Mouse (Mus musculus): ENCODE results near the gene Cirbp.

Cirbp gene

GRCm38 (mm10) chr10:80137626-80138552 lies 27.9 kb upstream of the Cirbp start:
- peak; percentile 81 for DNase-seq (ENCODE audit: low read depth, low spot score)

DNA sequence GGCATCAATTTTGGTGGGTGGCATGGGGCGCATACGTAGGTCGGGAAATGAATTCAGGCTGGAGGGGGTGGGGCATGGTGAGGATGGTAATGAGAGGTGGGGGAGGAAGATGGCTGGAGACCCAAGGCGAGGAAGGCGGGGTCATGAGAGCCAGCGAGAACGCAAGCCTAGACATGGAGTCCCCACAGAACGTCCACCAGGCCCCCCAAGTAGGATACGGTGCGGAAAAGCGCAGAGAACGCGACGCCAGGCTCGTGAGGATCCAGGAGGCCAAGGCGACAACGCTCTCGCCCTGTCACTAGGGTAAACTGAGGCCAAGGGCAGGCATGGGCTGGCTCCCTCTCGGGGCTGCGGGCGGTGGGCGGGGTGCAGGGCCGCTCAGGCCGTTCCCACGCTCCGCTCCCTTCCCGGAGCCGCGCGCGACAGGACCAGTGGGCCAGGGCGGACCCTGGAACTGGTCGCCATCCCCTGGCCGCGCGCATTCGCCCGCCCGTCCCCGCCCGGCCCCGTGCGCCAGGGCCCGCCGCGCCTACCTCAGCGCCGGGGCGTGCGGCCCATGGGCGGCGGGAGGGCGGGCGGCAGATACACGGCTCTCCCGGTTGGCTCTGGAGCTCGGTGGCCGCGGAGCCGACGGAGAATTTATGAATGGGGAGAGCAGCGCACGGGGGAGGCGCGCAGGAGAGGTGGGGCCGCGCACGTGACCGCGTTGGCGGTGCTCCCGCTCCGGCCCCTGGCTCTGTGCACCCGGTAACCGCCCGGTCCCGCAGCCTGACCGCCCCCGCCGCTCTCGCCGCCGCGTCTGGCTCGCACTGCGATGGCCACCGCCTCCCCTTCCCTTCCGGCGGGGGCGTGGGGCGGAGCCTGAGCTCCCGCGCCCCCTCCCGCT lies 27.0 kb upstream of the Cirbp start, which contains the start of gene Atp5d:
Gene Atp5d, plus strand, starts transcription at position 80 of the 886 bp plus-strand sequence.
- peak; percentile 91 for DNase-seq (ENCODE audit: low read depth, low spot score)

DNA sequence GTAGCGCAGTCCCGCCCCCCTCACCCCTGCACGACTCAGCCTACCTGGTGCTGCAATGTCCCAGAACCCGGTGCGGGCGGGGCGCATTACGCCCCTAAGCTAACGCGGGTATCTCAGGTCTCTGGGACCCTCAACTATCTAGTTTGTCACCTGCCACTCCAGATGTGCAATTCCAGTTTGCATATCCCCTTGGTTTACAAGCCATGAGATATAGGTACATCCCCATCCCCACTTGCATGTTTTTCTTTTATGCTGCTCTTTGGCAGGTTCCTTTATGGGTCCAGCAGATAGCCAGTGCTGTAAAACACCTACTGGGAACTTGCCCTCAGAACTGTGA lies 26.4 kb upstream of the Cirbp start:
- DNase-seq (ENCODE audit: low read depth, low spot score), result no peak

DNA sequence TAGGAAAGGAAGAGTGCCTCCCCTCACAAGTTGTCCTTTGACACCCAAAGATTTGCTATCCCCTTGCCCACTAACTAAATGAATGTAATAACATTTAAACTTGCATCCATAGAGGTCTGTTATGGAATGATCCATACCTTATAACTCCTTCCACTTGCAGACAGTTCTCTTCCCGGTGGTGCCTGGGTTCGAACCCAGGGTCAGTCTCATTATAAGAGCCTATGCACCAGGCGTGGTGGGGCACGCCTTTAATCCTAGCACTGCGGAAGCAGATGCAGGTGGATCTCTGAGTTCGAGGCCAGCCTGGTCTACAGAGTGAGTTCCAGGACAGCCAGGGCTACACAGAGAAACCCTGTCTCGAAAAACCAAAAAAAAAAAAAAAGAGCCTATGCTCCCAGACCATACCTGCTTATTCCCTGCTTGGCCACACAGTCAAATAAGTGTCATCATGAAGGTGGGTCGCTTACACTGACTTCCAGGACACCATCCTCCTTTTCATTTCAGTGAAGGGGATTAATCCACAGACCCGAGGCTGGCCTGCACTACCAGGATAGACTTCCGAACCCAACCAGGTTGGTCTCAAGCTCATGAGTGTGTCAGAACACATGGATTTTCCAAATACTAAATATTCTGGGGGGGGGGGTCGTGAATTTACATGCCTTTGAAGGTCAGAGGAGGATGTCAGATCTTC lies 25.7 kb upstream of the Cirbp start:
- no peak for DNase-seq (ENCODE audit: low read depth, low spot score)

- no peak for DNase-seq (ENCODE audit: low read depth, low spot score)
Measured at GRCm38 (mm10) chr10:80140666-80141035, 25.1 kb upstream of the Cirbp start, which contains the start of gene Cbarp. Gene Cbarp, minus strand, starts transcription at chr10:80140835.

GRCm38 (mm10) chr10:80141243-80141642 lies 24.5 kb upstream of the Cirbp start:
- DNase-seq (ENCODE audit: low read depth, low spot score), result peak; percentile 99

- DNase-seq (ENCODE audit: low read depth, low spot score), result peak; percentile 100
Measured at GRCm38 (mm10) chr10:80141786-80142529, 23.8 kb upstream of the Cirbp start.

GRCm38 (mm10) chr10:80142530-80142925 lies 23.3 kb upstream of the Cirbp start:
- peak; percentile 56 for DNase-seq (ENCODE audit: low read depth, low spot score)

DNA sequence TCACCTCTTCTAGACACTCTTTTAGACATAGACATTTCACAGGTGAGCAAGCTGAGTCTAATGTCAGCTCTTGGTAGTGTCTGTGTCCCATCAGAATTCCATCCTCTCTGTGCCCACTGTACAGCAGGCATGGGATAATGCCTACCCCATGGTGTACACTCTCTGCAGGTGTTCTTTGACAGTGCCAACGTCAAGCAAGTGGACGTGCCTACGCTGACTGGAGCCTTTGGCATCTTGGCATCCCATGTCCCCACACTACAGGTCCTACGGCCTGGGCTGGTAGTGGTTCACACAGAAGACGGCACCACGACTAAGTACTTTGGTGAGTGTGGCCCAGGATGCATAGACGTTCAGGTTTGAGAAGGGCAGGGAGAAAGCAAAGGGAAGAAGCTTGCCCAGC lies 22.1 kb upstream of the Cirbp start:
- no peak for DNase-seq (ENCODE audit: low read depth, low spot score)

DNA sequence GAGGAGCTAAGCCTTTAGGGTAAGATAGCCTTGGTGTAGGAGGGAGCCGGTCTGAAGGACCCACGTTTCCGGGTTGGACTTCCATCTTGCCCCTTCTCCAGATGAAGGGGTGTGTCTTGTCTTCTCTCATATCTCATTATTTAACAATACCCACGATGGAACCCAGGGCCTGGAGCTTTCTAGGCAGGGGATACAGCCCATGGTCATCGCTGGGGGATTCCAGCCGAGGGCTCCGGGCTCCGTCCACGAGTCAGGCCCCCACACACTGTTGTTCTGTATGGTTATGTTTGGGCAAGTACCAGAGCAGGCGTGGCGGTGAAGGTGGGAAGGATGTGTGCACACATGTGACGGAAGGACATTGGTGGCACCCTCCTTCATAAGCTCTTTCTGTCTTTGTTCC lies 21.6 kb upstream of the Cirbp start:
- DNase-seq (ENCODE audit: low read depth, low spot score), result no peak

GRCm38 (mm10) chr10:80144864-80145838 lies 20.6 kb upstream of the Cirbp start:
- peak; percentile 88 for DNase-seq (ENCODE audit: low read depth, low spot score)

DNA sequence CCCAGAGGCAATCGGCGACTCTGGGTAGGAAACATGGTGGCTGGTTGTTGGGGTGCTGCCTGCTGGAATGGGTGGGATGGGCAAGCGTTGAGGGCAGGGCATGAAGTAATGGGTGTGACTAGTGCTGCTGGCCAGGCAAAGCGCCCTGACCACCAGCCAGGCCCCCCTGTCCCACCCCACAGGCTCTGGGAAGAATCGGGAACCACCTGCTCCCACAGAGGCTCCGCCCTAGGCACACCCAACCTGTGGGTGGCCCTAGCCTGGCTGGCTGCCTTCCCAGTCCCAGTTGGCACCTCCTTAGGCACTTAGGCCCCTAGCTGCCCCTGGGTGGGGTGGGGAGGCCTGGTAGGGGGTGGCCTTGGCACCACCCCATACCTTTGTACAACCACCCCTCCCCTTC lies 19.9 kb upstream of the Cirbp start:
- peak; percentile 59 for DNase-seq (ENCODE audit: low read depth, low spot score)

DNA sequence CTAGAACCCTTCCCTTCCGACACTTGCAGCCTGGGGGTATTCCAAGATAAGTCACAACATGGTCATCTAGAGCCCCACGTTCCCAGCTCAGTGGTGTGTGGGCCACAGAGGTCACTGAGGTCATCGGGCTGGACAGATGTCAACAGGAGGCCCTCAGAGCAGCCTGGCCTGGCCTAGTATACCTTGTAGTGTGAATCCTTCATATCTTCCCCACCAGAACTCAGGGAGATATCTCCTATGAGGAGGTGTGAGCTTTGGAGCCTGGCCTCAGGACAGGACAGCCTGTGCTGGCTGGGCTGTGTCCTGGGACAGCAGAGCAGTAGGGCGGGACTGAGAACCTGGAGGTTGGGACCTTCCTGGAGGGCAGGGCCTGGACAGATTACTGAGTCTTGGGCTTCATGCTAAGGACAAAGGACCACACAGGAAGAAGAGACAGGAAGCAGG lies 19.2 kb upstream of the Cirbp start:
- no peak for DNase-seq (ENCODE audit: low read depth, low spot score)

DNA sequence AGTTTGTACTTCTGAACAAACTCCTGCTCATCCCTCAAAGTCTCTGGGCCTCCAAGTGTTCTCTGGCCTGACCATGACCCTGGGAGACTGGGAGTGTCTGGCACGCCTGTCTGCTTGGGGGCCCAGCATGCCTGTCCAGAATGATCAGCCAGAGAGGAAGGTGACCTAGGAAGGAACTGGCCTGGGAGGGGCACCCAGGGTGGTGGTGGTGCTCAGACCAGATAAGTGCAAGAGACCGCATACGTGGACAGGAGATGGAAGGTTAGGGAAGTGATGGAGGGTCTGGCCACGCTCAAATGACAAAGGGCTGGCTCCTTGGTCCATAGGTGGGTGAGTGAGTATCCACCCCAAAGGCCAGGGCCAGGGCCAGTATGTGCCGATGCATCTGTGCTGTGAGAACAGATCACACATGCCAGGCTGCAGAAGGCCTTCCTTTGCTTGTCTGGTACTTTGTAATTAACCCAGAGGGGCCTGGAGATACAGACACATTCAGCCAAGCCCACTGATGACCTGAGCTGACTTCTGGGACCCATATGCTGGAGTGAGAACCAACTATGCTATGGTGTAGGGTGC lies 18.6 kb upstream of the Cirbp start:
- no peak for DNase-seq (ENCODE audit: low read depth, low spot score)

GRCm38 (mm10) chr10:80147719-80148601 lies 17.8 kb upstream of the Cirbp start, which contains the start of gene Midn:
Gene Midn, plus strand, starts transcription at chr10:80148272.
- peak; percentile 84 for DNase-seq (ENCODE audit: low read depth, low spot score)

GRCm38 (mm10) chr10:80148610-80149290 lies 17.0 kb upstream of the Cirbp start:
- DNase-seq (ENCODE audit: low read depth, low spot score), result peak; percentile 97

DNA sequence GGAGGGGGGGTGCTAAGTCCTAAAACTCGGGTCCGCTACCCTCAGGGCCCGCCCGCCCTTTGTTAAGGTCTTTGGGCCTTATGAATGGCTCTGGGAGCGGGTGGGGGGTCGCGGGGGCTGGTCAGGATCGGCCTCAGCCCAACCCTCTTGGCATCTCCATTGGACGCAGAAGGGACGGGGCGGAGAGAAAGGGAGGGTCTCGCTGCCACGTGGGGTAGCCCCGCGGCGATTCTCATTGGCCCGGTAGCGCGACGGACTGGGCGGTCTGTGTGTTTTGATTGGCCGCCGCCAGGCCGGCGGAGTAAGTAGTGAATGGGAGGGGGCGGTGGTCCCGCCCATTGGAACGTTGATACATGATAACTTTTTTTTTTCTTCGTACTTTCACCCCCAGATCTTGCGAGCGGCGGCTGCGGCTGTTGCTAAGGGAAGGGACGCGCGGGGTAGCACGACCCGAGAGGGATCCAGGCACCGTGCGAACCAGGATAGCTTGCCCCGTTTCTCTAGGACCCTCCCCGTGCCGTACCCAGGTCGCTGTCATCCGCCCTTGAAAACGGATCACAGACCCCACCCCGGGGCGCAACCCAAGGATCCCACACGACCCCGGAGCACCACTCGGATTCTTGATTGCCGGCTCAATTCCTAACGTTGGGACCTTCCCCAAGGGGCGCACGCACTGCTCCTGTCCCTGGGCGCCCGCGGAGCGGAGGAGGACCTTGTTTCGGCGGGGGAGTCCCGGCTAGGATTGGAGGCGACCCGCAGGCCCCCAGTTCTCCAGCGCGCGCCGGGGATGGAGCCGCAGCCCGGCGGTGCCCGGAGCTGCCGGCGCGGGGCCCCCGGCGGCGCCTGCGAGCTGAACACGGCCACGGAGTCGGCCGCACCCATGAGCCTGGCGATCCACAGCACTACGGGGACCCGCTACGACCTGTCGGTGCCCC lies 16.2 kb upstream of the Cirbp start:
- DNase-seq (ENCODE audit: low read depth, low spot score), result peak; percentile 99

Data from brain, adult 2 months (tissue).